Mouse (Mus musculus): Measurements from ENCODE around the gene Wdr24. TPM values are rescaled to one million over a fixed set of nuclear protein-coding genes. Genes with fewer than 3 reads are reported as not detected.

Wdr24 gene
- polyA plus RNA-seq, 1 experiment from 2014 or later, result 11.9 TPM

- no peaks in the 10 kb centered on the region for H3K27me3 ChIP-seq
- H3K9me3 ChIP-seq (replicated peaks), result no peaks in the 10 kb centered on the region
- H3K4me2 ChIP-seq, result peak within 1 kb of the TSS; percentile 99
- peak within 1 kb of the TSS; percentile 93 for H3K27ac ChIP-seq
- H3K4me1 ChIP-seq (replicated peaks), result peaks cover 88% of the 10 kb centered on the region
- H3K9ac ChIP-seq, result peak within 1 kb of the TSS; percentile 92
- DNase-seq (peak; percentile 76), ATAC-seq (ENCODE audit: low read depth) (peak; percentile 51)
- H3K36me3 ChIP-seq, result peaks cover 53% of the 10 kb centered on the region
- WGBS (ENCODE audit: insufficient replicate concordance), result under 1% methylated on average over 24 of the region's 24 CpGs
- peak within 1 kb of the TSS; percentile 85 for H3K4me3 ChIP-seq (replicated peaks)
Measured at GRCm38 (mm10) chr17:25833291-25833663, 9.8 kb downstream of the Wdr24 start, which contains the start of gene Stub1. Stub1 (minus strand) TSS chr17:25833404.

GRCm38 (mm10) chr17:25833961-25834594, 10.7 kb downstream of the Wdr24 start:
- 34% methylated on average over 6 of the region's 6 CpGs for WGBS (ENCODE audit: insufficient replicate concordance)
- peaks cover 88% of the 10 kb centered on the region for H3K4me1 ChIP-seq (replicated peaks)
- H3K4me2 ChIP-seq, result peak overlapping the region; percentile 99
- no peaks in the 10 kb centered on the region for H3K9me3 ChIP-seq (replicated peaks)
- ATAC-seq (ENCODE audit: low read depth), result no peak
- no peak for DNase-seq
- H3K27ac ChIP-seq, result peak overlapping the region; percentile 93
- H3K27me3 ChIP-seq, result no peaks in the 10 kb centered on the region
- H3K4me3 ChIP-seq (replicated peaks), result peak overlapping the region; percentile 85
- peaks cover 58% of the 10 kb centered on the region for H3K36me3 ChIP-seq
- H3K9ac ChIP-seq, result peak overlapping the region; percentile 92

GRCm38 (mm10) chr17:25834595-25835222, 11.3 kb downstream of the Wdr24 start:
- ATAC-seq (ENCODE audit: low read depth) (no peak), DNase-seq (no peak)
- Histone ChIP-seq H3K9ac (peak overlapping the region; percentile 92), H3K4me2 (peak overlapping the region; percentile 99), H3K27me3 (no peaks in the 10 kb centered on the region), H3K9me3 (replicated peaks) (no peaks in the 10 kb centered on the region), H3K27ac (peak overlapping the region; percentile 93), H3K36me3 (peaks cover 62% of the 10 kb centered on the region), H3K4me3 (replicated peaks) (peak overlapping the region; percentile 85), H3K4me1 (replicated peaks) (peaks cover 88% of the 10 kb centered on the region)
- WGBS (ENCODE audit: insufficient replicate concordance), result 88% methylated on average over 12 of the region's 12 CpGs

- no peak for DNase-seq
- WGBS (ENCODE audit: insufficient replicate concordance), result 74% methylated on average over 7 of the region's 7 CpGs
- Histone ChIP-seq H3K9ac (0 out of 2 replicates have a peak overlapping the region, but pooled peaks have one; percentile 92), H3K27me3 (no peaks in the 10 kb centered on the region), H3K4me2 (peak overlapping the region; percentile 99), H3K4me1 (replicated peaks) (peaks cover 87% of the 10 kb centered on the region), H3K4me3 (replicated peaks) (no peak overlapping the region), H3K27ac (no peak overlapping the region), H3K36me3 (peaks cover 62% of the 10 kb centered on the region), H3K9me3 (replicated peaks) (no peaks in the 10 kb centered on the region)
- ATAC-seq (ENCODE audit: low read depth), result no peak
Measured at GRCm38 (mm10) chr17:25835301-25835700, 11.9 kb downstream of the Wdr24 start.

GRCm38 (mm10) chr17:25835816-25836215, 12.4 kb downstream of the Wdr24 start:
- no peak overlapping the region for H3K9ac ChIP-seq
- 88% methylated on average over 16 of the region's 16 CpGs for WGBS (ENCODE audit: insufficient replicate concordance)
- H3K36me3 ChIP-seq, result peaks cover 62% of the 10 kb centered on the region
- H3K9me3 ChIP-seq (replicated peaks), result no peaks in the 10 kb centered on the region
- DNase-seq (no peak), ATAC-seq (ENCODE audit: low read depth) (no peak)
- H3K27me3 ChIP-seq, result no peaks in the 10 kb centered on the region
- peaks cover 85% of the 10 kb centered on the region for H3K4me1 ChIP-seq (replicated peaks)
- H3K27ac ChIP-seq, result no peak overlapping the region
- no peak overlapping the region for H3K4me3 ChIP-seq (replicated peaks)
- peak overlapping the region; percentile 73; the same call in 1 of the 2 replicates for H3K4me2 ChIP-seq

- H3K9ac ChIP-seq, result peak overlapping the region; percentile 61
- no peak overlapping the region; the same call in 1 of the 2 replicates for H3K27ac ChIP-seq
- no peaks in the 10 kb centered on the region for H3K27me3 ChIP-seq
- peak overlapping the region; percentile 73 for H3K4me2 ChIP-seq
- ATAC-seq (ENCODE audit: low read depth), result no peak
- WGBS (ENCODE audit: insufficient replicate concordance), result 26% methylated on average over 23 of the region's 23 CpGs
- H3K36me3 ChIP-seq, result peaks cover 62% of the 10 kb centered on the region
- H3K4me3 ChIP-seq (replicated peaks), result peak overlapping the region; percentile 43
- no peak for DNase-seq
- no peaks in the 10 kb centered on the region for H3K9me3 ChIP-seq (replicated peaks)
- peaks cover 78% of the 10 kb centered on the region for H3K4me1 ChIP-seq (replicated peaks)
Measured at GRCm38 (mm10) chr17:25836397-25837075, 13.1 kb downstream of the Wdr24 start.

- peak within 1 kb of the TSS; percentile 73 for H3K4me2 ChIP-seq
- H3K9ac ChIP-seq, result peak within 1 kb of the TSS; percentile 61
- peaks cover 62% of the 10 kb centered on the region for H3K36me3 ChIP-seq
- H3K4me1 ChIP-seq (replicated peaks), result peaks cover 73% of the 10 kb centered on the region
- peak within 1 kb of the TSS; percentile 43 for H3K4me3 ChIP-seq (replicated peaks)
- H3K27ac ChIP-seq, result peak within 1 kb of the TSS; percentile 47
- H3K27me3 ChIP-seq, result no peaks in the 10 kb centered on the region
- no peak for DNase-seq
- H3K9me3 ChIP-seq (replicated peaks), result no peaks in the 10 kb centered on the region
- ATAC-seq (ENCODE audit: low read depth), result no peak
- WGBS (ENCODE audit: insufficient replicate concordance), result 10% methylated on average over 28 of the region's 29 CpGs
Measured at GRCm38 (mm10) chr17:25837076-25837410, 13.6 kb downstream of the Wdr24 start, which contains the start of gene Rhbdl1. Rhbdl1 (minus strand) TSS chr17:25837295.

GRCm38 (mm10) chr17:25837533-25837932, 14.1 kb downstream of the Wdr24 start:
- Histone ChIP-seq H3K27ac (peak overlapping the region; percentile 47; the same call in 1 of the 2 replicates), H3K27me3 (no peaks in the 10 kb centered on the region), H3K4me3 (replicated peaks) (no peak overlapping the region), H3K4me2 (no peak overlapping the region), H3K4me1 (replicated peaks) (peaks cover 74% of the 10 kb centered on the region), H3K36me3 (peaks cover 67% of the 10 kb centered on the region), H3K9me3 (replicated peaks) (no peaks in the 10 kb centered on the region), H3K9ac (peak overlapping the region; percentile 61)
- no peak for DNase-seq
- no peak for ATAC-seq (ENCODE audit: low read depth)
- WGBS (ENCODE audit: insufficient replicate concordance), result 52% methylated on average over 3 of the region's 3 CpGs

GRCm38 (mm10) chr17:25838904-25839303, 15.5 kb downstream of the Wdr24 start:
- Histone ChIP-seq H3K27me3 (no peaks in the 10 kb centered on the region), H3K4me3 (replicated peaks) (no peak overlapping the region), H3K4me2 (no peak overlapping the region), H3K27ac (peak overlapping the region; percentile 50; the same call in 1 of the 2 replicates), H3K9me3 (replicated peaks) (no peaks in the 10 kb centered on the region), H3K36me3 (peaks cover 76% of the 10 kb centered on the region), H3K9ac (no peak overlapping the region; the same call in 1 of the 2 replicates), H3K4me1 (replicated peaks) (peaks cover 83% of the 10 kb centered on the region)
- WGBS (ENCODE audit: insufficient replicate concordance), result 71% methylated on average over 4 of the region's 4 CpGs
- DNase-seq (no peak), ATAC-seq (ENCODE audit: low read depth) (no peak)

GRCm38 (mm10) chr17:25839455-25840235, 16.2 kb downstream of the Wdr24 start:
- peaks cover 74% of the 10 kb centered on the region for H3K36me3 ChIP-seq

More at GRCm38 (mm10) chr17:25839455-25840235, 16.2 kb downstream of the Wdr24 start:
- no peak overlapping the region for H3K4me3 ChIP-seq (replicated peaks)
- H3K27me3 ChIP-seq, result no peaks in the 10 kb centered on the region
- H3K4me2 ChIP-seq, result peak overlapping the region; percentile 9; the same call in 1 of the 2 replicates
- H3K9me3 ChIP-seq (replicated peaks), result no peaks in the 10 kb centered on the region
- peaks cover 78% of the 10 kb centered on the region for H3K4me1 ChIP-seq (replicated peaks)
- DNase-seq (no peak), ATAC-seq (ENCODE audit: low read depth) (no peak)
- peak overlapping the region; percentile 50 for H3K27ac ChIP-seq
- H3K9ac ChIP-seq, result no peak overlapping the region; the same call in 1 of the 2 replicates
- 80% methylated on average over 14 of the region's 14 CpGs for WGBS (ENCODE audit: insufficient replicate concordance)

Data from liver, embryonic 13.5 days (tissue).